Mouse (Mus musculus) kidney, adult 8-10 months (tissue): ENCODE data around the gene Ssx2ip.
A peak's percentile ranks its signal among the peaks of the same experiment; 100 is the strongest.

Experiments
- DNase-seq, 2 experiments: peaks; one replicate each; pipeline ENCODE4 v3.0.0; 2022

The Ssx2ip gene

DNA sequence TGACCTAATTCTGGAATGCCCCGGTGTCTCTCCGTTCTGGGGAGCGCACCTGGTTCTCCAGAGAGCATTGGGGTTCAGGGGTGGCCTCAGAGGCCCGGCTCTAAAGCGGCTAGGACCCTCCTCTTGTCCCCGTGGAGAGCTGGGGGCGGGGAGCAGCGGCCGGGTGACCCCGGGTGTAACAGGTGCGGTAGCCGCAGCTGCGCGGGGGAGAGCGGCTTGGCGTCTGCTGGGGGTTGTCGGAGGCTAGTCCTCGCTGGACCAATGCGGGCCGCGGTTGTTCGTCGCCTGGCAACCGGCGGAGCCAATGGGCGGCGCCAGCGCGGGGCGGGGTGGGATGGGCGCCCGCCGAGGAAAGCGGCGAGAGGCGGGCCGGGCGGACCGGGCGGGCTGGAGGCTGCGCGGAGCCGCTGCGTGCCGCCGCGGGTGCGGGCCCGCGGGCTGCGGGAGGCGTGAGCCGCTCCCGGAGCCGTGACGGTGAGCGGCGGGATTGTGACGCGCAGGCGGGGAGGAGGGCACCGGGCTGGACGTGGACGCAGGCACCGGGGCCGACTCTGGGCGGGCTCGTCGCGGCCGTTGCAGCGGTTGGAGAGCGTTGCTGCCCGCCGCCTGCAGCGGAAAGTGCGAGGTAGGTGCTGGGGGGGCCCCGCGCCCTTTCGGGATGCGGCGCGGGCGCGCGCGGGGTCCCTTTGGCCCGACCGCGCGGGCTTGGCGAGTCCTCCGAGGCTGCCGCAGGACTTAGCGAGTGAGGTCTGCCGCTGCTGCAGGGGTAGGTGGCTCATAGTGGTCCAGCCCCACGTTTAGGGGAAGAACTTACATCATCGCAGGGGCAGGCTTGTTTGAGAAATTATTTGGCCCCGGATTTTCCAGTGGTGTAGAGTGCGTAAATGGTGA lies at the start of gene Ssx2ip:
TSS of gene Ssx2ip (plus strand) at position 332 of the 891 bp plus-strand sequence.
- DNase-seq: peak; percentile 94 to 97

- no peak for DNase-seq
These were observed 49.3 kb upstream of the Ssx2ip start for GRCm38 (mm10) chr3:146355146-146355545.

DNA sequence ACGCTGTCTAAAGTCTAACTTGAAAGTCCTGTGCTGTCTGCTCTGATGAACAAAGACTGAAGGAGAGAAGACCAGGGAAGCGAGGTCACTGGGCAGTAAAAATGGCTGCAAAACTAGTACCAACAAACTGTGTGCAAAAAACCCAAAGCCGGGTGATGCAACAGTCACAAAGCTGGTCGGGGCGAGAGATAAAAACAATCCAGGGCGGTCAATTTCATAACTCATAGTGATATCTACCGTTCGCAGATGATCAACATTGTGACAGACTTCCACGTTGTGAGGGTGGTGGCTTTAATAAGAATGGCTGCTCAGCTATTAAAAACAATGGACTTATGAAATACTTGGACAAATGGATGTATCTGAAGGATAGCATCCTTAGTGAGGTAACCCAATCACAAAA lies 39.0 kb upstream of the Ssx2ip start:
- no peak for DNase-seq

- DNase-seq: no peak
These were observed 37.4 kb upstream of the Ssx2ip start for GRCm38 (mm10) chr3:146367058-146367457.

GRCm38 (mm10) chr3:146370553-146371095 lies 33.8 kb upstream of the Ssx2ip start:
- DNase-seq: no peak

- no peak for DNase-seq
These were observed 33.2 kb upstream of the Ssx2ip start for GRCm38 (mm10) chr3:146371201-146371600.

GRCm38 (mm10) chr3:146374596-146375175 lies 29.8 kb upstream of the Ssx2ip start:
- no peak for DNase-seq

DNA sequence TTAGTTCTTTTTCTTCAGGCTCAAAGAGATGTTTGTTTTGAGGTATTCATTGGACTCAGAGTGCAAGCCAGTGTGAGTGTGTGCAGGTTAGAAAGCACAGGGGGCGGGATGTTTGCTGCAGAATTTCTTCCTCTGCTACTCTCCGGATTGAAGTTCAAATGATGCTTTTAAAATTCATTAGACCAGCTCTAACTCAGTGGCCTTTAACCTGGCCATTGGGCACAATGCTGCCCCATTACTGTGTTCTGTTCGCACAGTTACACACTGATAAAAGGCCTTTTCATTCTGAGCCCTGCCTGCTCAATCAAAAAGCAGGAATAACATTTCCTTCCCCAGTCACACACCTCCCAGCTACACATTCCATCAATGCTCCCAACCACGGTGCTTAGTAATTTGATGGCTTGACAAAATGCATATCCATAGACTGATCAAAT lies 29.2 kb upstream of the Ssx2ip start:
- no peak for DNase-seq

- DNase-seq: no peak
These were observed 27.9 kb upstream of the Ssx2ip start for GRCm38 (mm10) chr3:146376337-146377130.

DNA sequence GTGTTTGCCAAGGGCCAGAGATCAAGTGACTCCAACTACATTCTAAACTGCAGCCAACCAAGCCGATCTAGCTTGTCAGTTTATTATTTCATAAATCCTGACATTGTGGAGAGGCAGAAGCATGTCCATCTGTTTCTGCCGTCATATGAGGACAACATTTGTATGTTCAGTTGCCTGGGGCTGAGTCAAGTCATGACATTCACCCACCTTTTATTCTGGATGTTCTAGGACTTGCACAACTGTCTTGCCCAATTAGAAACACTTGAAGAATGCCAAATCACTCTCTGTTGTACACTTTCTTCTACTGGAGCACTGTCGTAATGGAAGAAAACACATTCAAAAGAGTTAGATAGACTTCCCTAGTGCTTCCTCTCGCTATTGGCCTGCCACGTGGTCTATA lies 27.2 kb upstream of the Ssx2ip start:
- no peak for DNase-seq

DNA sequence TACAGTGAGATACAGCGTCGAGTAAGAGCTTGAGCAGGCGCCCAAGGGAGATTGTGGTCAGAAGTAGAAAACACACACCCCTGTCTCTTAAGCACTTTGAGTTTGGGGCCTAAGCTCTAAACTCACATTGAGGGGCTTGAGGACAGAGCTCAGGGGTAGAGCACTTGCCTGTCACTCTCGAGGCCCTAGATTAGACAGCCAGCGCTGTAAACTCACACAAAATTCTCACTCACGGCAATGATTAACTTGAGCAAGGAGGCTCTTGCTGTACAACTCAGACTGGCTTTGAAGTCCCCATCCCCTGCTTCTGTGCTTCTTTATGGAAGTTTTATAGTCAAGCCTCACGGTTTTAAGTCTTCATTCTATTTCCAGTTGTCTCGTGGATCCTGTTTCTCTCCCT lies 25.7 kb upstream of the Ssx2ip start:
- no peak for DNase-seq

DNA sequence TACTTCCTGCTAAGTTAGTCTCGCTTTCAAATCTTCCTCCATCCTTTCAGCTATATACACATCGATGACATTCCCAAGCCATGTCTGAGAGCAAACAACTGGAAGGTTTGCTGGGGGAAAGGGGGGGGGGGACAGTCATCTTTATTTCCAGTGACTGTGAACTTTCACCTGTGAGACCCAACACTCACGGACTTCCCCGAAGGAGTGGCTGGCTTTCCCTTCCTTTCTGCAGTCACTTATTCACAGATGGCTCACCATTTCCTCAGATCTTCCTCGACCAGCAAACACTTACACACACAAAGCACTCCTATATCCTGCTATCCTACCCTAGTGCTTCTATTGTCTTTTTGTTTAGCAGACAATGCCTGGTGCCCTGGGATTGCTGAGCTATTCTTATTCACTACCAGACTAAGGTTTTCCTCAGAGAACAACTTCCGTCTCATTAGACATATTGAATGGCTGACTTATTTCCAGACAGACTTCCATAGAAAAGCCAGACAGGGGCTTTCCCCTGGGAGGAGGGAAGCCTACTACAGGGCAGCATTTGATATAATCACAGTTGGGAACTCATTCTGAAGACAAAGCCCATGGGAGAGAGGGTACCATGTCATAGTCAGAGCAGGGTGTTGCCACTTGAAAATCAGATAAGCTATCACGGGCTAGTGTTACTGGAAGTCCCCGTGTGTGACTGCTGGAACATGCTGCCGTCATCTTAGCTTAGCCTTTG lies 24.5 kb upstream of the Ssx2ip start:
- DNase-seq: no peak

DNA sequence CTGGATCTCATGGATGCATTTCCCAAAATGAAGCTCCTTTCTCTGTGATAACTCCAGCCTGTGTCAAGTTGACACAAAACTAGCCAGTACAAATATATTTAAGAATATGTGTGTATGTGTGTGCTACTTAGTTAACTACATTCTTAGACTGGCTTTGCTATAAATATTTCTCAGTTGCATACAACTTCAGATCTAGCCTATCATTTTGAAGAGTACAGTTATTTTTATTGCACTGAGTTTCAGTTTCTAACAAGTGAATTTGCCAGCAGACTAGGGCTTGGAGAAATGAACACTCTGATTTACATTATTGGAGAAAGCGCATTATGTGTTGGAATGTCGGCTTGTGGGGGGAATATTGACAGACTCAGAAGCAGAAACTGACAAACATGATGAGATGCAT lies 23.6 kb upstream of the Ssx2ip start:
- DNase-seq: no peak

DNA sequence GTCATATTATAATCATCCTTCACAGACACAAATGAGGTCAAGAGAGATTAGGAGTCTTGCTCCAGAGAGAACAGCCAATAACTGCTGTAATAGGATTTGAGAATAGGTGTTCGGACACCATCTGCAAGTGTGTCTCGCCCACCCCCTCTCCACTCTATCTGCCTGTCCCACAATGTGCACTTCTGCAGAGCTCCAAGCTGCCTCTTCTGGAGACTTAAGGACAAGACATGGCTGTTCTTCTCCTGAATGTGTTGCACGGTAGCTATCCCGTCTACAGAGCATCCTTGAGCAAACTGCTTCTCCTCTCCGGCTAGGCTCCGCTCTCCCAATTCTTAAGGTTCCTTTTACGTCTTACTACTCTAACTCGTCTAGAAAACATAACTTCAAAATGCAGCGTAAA lies 23.0 kb upstream of the Ssx2ip start:
- DNase-seq: no peak

DNA sequence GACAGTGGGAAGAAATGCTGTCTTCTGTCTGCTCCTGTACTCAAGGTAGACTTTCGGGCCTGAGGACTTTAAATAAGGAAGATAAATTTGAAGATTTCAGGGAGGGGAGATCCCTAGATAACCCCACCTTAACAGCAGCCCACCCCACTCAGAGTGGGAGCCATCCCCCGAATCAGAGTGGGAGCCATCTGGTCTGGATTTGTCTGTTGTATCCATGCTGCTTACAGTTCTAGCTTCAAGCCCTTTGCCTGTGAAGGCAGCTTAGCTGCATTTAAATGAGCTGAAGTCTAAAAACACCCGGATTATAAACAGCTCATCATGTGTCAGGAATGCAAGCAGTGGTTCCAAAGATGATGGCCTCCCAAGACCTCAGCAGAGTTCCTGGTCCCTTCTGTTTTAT lies 17.6 kb upstream of the Ssx2ip start:
- no peak for DNase-seq

DNA sequence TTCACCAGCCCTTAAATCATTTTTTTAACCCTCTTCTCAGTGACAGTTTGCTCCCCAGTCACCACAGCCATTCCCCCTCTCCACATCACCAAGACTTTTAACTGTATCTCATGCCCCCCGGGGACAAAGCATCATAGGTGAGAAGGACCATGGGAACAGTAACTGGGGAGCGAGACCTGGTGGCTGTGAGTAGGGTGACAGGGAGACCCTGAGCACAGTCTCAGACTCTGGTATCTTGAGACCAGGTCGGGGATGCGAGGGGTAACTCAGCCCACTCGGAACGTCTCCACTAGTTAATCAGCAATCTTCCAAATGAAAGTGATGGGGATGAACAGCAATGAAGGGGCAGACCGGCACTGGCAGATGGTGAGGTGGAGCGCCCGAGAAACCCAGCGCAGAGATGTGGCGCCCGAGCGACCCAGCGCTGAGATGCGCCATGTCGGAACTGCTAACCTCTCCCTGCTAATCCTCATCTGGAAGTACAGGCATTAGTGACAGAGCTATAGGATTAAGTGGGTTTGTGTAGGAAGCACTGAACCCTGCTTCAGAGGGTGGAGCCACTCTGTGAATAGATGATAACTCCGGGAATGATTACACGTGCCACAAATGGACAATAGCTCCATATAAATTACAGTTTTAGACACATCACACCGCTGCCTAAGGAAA lies 11.7 kb upstream of the Ssx2ip start:
- no peak for DNase-seq

DNA sequence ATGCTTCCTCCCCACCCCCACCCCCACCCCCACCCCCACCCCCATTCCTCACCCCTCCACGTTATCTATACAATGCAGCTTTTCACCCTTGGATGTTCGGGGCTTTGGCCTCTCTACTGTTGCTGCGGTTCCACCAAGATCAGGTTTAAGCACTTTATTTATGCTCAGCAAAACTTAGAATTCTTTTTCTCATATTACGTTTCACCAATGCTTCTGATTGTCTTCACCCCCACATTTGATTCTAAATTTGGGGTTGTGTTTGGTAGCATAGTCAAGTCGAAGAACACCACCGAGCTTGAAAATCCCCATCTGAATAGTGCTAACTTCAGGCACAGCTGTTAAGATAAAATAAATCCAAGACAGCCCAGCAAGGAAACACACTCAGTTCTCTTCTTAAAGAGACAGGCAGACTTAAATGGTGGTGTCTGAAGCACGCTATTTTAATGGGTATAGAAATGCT lies 10.8 kb upstream of the Ssx2ip start:
- DNase-seq: no peak

DNA sequence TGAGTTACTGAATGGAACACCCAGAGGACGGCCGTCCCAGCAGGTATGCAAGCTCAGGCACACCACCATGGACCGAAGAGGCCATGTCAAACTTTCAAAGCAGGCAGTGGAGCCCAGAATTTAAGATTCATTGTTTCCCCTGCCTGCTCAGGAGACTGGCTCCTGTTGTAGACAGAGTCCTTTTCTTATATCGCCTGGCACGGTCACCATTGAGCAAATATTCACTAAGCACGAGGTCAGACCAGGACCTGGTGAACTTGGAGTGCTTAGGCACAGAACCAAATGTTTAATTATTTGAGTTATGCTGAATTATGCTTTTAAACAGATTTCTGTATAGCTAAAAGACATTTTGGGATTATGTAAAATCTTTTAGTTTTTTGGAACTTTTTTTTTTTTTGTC lies 8.2 kb upstream of the Ssx2ip start:
- peak in 1 of 2 experiments; percentile 28 for DNase-seq

GRCm38 (mm10) chr3:146396934-146397333 lies 7.5 kb upstream of the Ssx2ip start:
- DNase-seq: no peak

GRCm38 (mm10) chr3:146397847-146398246 lies 6.6 kb upstream of the Ssx2ip start:
- no peak for DNase-seq

- DNase-seq: no peak
These were observed 5.2 kb upstream of the Ssx2ip start for GRCm38 (mm10) chr3:146399203-146399602.

GRCm38 (mm10) chr3:146403770-146404169 lies 672 bp upstream of the Ssx2ip start:
- DNase-seq: peak in 1 of 2 experiments; percentile 23
